Mouse (Mus musculus) stomach, embryonic 15.5 days (tissue): ENCODE measurements at regions not wholly inside any gene's neighbourhood (a gene's known extent, or its start where the extent isn't known, plus 50 kb on each side); places are given as distances from the start of the nearest gene placed in this dataset.

ENCODE experiments used
- ATAC-seq: fragments of 200-750 bp; cut with Nextera tagmentation; 2 replicates; pipeline ENCODE4 v1.8.0; 2017; ENCODE audit warnings: low read depth, moderate number of reproducible peaks, moderate TSS enrichment; ENCODE audit not compliant: insufficient read depth, low FRiP score
- H3K27ac ChIP-seq: fragments of 300-500 bp; sonication (generic); 2 replicates; pipeline ENCODE4 v1.5.1; 2015; ENCODE audit warnings: mild to moderate bottlenecking, inconsistent platforms
- H3K27me3 ChIP-seq: fragments of 300-500 bp; sonication (generic); replicated peaks from 2 replicates; pipeline ENCODE4 v1.6.1; 2015; ENCODE audit warnings: inconsistent platforms
- H3K36me3 ChIP-seq: fragments of 300-500 bp; sonication (generic); 2 replicates; pipeline ENCODE4 v1.6.1; 2015; ENCODE audit warnings: inconsistent platforms
- H3K4me1 ChIP-seq: fragments of 300-500 bp; sonication (generic); 2 replicates; pipeline ENCODE4 v1.6.1; 2015; ENCODE audit warnings: inconsistent platforms
- H3K4me2 ChIP-seq: fragments of 300-500 bp; sonication (generic); 2 replicates; pipeline ENCODE4 v1.6.1; 2015; ENCODE audit warnings: mild to moderate bottlenecking, inconsistent platforms
- H3K4me3 ChIP-seq: fragments of 300-500 bp; sonication (generic); replicated peaks from 2 replicates; pipeline ENCODE4 v1.5.1; 2015; ENCODE audit warnings: inconsistent platforms
- H3K9ac ChIP-seq: fragments of 300-500 bp; sonication (generic); 2 replicates; pipeline ENCODE4 v1.6.1; 2015; ENCODE audit warnings: inconsistent platforms
- H3K9me3 ChIP-seq: fragments of 300-500 bp; sonication (generic); 2 replicates; pipeline ENCODE4 v1.6.1; 2016; ENCODE audit warnings: inconsistent platforms
- WGBS: fragments of 180-500 bp; shearing (Covaris S2); methylation state at CpG from one replicate; pipeline ENCODE4 v1.1.7; 2015; 5-methylcytosine and 5-hydroxymethylcytosine counted together

DNA sequence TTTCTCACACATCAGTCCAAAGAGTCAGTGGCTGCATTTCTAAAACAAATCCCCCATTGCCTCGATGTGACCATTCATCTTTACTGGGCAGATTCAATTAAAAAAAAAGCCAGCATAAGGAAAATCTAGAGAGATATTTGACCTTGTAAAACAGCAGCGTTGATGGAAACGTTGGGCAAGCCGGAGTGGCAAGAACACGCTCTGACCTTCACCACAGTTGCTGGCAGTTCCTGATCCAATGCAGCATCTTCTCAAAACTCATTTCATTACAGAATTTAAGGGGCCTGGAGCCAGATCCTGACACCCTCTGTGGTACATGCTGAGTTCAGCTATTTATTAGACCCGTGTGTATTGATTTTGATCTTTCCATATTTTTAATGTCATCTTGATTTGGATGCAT, 225.7 kb upstream of the Rnd3 start:
- H3K36me3 ChIP-seq = no peaks in the 10 kb centered on the region
- no peaks in the 10 kb centered on the region for H3K9me3 ChIP-seq
- no peak for ATAC-seq
- H3K4me2 ChIP-seq = no peak overlapping the region
- no peak overlapping the region for H3K27ac ChIP-seq
- no peak overlapping the region for H3K9ac ChIP-seq
- WGBS = 86% methylated on average over 6 of the region's 6 CpGs
- no peaks in the 10 kb centered on the region for H3K4me1 ChIP-seq
- no peaks in the 10 kb centered on the region for H3K27me3 ChIP-seq
- H3K4me3 ChIP-seq = no peak overlapping the region

DNA sequence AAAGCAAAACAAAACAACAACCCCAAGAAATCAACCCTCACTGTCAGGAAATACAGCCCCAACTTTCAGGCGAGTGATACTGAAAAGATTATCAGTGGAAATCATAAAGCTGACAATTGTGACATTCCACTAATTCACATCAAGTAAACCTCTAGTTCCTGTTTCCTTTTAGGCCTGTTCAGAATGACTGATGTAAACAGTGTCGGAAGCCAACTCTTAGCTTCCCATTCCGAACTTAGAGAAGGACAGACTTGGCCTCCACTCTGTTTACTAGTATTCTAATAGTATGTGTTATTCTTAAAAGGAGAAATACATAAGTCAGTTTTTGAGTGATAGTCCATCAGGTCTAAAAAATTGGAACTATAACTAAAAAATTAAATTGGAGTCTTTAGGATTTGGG, 223.9 kb upstream of the Rnd3 start:
- Histone ChIP-seq H3K27me3 (no peaks in the 10 kb centered on the region), H3K9ac (no peak overlapping the region), H3K4me1 (no peaks in the 10 kb centered on the region), H3K27ac (no peak overlapping the region), H3K4me2 (no peak overlapping the region), H3K9me3 (no peaks in the 10 kb centered on the region), H3K36me3 (no peaks in the 10 kb centered on the region), H3K4me3 (no peak overlapping the region)
- WGBS = 38% methylated on average over 3 of the region's 3 CpGs
- no peak for ATAC-seq

DNA sequence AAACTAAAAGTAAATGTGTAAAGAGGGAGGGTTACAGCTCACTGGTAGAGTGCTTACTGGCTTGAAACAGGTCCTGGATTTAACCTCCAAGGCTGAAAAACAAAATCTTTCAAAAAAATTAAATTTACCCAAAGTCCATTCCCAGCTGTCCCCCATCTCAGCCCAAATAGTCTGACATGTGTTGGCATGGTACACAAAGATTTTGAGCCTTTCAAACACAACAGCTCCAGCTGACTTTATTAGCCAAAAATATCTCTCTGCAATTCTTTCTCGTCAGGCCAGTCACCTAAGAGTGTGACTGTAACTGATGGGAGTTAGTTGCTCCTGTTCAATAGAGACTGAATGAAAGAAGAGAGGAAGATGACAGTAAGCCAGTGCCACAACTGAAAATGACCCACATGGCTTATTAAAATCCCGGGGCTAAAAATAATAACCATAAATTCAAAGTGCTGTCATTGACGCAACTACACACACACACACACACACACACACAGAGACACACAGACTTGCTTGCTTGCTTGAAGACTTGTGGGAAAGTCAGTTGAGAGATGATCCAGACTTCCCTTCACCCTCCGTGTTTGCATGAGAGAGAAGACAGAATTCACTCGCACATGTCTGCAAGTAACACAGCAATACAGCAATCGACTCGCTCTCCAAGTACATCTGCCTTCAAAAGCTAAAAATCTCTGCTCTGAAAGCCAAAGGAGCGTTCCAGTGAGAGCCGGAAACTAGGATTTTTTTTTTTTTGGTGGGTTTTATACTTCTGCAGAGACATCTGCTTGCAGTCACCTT, 214.1 kb upstream of the Rnd3 start:
- Histone ChIP-seq H3K27me3 (no peaks in the 10 kb centered on the region), H3K4me3 (no peak overlapping the region), H3K9me3 (no peaks in the 10 kb centered on the region), H3K9ac (no peak overlapping the region), H3K4me1 (no peaks in the 10 kb centered on the region), H3K4me2 (no peak overlapping the region), H3K27ac (peak overlapping the region; percentile 54; the same call in 1 of the 2 replicates), H3K36me3 (no peaks in the 10 kb centered on the region)
- peak; percentile 53; the same call in 1 of the 2 replicates for ATAC-seq
- 38% methylated on average over 9 of the region's 9 CpGs for WGBS

DNA sequence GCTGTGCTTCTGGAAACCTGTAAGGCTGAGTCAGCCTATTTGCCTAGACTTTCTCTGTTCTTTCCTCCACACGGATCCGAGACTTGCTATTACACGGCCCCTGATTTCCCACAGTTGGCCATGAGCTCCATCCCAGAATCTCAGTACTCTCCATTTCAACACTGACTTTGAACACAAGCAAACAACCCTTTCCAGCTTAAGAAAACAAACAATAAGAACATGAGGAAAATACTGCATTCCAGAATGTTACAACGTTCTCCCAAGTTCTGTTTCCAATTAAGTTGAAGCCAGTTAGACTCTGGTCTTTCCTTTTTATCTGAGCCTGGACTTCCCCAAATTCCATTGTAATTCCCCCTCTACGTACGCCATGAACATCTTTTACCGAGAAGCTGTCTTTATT, 206.4 kb upstream of the Rnd3 start:
- H3K4me3 ChIP-seq = no peak overlapping the region
- no peak for ATAC-seq
- H3K9me3 ChIP-seq = no peaks in the 10 kb centered on the region
- H3K36me3 ChIP-seq = no peaks in the 10 kb centered on the region
- no peaks in the 10 kb centered on the region for H3K4me1 ChIP-seq
- H3K4me2 ChIP-seq = no peak overlapping the region
- H3K27ac ChIP-seq = no peak overlapping the region
- no peak overlapping the region for H3K9ac ChIP-seq
- no peaks in the 10 kb centered on the region for H3K27me3 ChIP-seq
- 80% methylated on average over 7 of the region's 7 CpGs for WGBS

DNA sequence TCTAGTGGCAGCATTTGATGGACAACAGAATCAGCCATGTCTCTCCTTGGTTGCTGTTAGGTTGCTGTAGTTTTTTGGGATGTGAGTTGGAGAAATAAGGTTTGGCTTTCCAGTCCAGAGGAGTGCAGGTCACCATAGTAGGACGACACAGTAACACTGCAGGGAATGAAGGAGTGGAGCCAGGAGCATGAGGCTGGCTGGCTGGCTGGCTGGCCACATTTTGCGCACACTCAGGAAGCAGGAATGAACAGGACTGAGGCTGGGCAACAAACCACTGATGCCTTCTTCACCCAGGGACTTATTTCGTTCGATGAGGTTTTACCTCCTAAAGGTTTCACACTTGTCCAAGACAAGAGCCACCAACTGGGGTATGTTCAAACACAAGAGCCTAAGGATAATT, 205.9 kb upstream of the Rnd3 start:
- Histone ChIP-seq H3K27me3 (no peaks in the 10 kb centered on the region), H3K27ac (no peak overlapping the region), H3K36me3 (no peaks in the 10 kb centered on the region), H3K9ac (no peak overlapping the region), H3K4me3 (no peak overlapping the region), H3K4me1 (no peaks in the 10 kb centered on the region), H3K4me2 (no peak overlapping the region), H3K9me3 (no peaks in the 10 kb centered on the region)
- ATAC-seq = no peak
- WGBS = 92% methylated on average over 4 of the region's 4 CpGs

DNA sequence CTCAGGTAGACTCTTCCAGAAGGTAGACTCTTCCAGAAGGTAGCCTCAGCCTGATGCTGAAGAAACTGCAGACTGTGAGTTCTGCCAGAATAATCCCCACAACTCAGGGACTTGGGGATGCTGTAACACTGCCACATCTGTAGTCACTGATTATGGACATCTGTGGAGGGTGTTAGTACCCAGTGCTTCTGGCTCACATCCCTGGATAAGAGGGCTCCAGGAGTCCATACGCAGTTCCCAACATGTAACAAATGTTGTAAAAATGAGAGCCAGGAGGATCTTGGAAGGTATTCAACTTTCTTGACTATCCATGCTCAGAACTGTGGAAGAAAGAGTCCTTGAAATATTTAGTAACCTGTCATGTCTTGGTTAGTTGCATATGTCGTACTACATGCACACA, 200.7 kb upstream of the Rnd3 start:
- ATAC-seq = no peak
- 53% methylated on average over 2 of the region's 2 CpGs for WGBS
- H3K4me1 ChIP-seq = no peaks in the 10 kb centered on the region
- no peaks in the 10 kb centered on the region for H3K27me3 ChIP-seq
- no peak overlapping the region for H3K4me2 ChIP-seq
- no peak overlapping the region for H3K4me3 ChIP-seq
- H3K36me3 ChIP-seq = no peaks in the 10 kb centered on the region
- no peaks in the 10 kb centered on the region for H3K9me3 ChIP-seq
- H3K9ac ChIP-seq = no peak overlapping the region
- no peak overlapping the region for H3K27ac ChIP-seq

DNA sequence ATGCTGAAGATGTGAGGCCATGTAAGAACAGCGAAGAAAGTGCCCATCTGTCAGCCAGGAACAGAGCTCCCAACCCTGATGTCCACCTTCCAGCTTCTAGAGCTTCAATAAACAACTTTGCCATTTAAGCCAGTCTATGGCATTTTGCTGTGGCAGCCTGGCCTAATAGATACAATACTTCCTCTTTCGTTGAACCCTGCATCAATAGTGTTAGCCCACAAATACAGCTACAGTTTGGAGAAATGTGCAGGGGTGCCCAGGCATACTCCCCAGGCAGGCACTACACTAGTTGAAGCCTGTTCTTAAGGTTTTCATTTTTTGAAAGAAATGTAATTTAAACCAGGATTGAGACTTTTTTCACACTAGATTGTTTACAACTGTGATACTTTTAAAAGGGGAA, 199.9 kb upstream of the Rnd3 start:
- Histone ChIP-seq H3K27me3 (no peaks in the 10 kb centered on the region), H3K9ac (no peak overlapping the region), H3K36me3 (no peaks in the 10 kb centered on the region), H3K27ac (no peak overlapping the region), H3K4me3 (no peak overlapping the region), H3K9me3 (no peaks in the 10 kb centered on the region), H3K4me2 (no peak overlapping the region), H3K4me1 (no peaks in the 10 kb centered on the region)
- WGBS = 77% methylated on average over 2 of the region's 2 CpGs
- ATAC-seq = no peak

DNA sequence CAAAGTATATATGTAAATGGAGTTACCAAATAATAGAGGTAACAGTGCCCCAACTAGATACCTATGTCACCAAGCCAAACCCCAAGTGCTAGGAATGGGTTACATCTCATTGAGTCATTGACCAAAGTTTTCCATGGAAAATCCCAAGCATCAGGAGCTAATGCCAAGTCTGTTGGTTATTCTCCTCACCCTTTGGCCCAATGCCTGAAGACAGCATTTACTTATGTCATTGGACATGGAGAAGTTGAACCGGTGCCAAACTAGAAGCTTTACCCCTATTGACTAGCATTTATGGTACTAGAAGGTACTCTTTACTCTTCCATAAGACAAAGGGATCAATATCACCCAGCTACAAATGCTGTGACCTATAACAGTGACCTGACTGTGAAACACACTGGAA, 198.2 kb upstream of the Rnd3 start:
- no peaks in the 10 kb centered on the region for H3K4me1 ChIP-seq
- 89% methylated on average over 1 of the region's 1 CpGs for WGBS
- ATAC-seq = no peak
- no peaks in the 10 kb centered on the region for H3K27me3 ChIP-seq
- H3K36me3 ChIP-seq = no peaks in the 10 kb centered on the region
- no peak overlapping the region for H3K4me3 ChIP-seq
- H3K4me2 ChIP-seq = no peak overlapping the region
- H3K9ac ChIP-seq = no peak overlapping the region
- no peaks in the 10 kb centered on the region for H3K9me3 ChIP-seq
- no peak overlapping the region for H3K27ac ChIP-seq

DNA sequence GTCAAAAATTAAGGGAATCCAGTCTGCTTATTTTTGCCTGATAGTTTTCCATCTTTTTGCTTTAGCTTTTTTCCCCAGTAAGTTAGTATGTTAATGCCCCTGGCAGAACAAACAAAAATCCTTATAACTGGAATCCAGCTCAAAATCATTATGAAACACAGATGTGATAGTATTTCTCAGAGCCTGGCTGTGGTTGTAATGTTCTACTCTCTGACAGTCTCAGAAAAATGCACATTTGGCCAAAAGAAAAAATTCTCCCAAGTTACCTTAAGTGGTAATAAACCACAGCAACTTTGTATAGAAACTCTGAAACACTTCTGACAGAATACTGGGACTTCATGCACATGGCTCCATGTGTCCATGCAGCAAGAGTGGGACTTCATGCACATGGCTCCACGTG, 193.5 kb upstream of the Rnd3 start:
- no peaks in the 10 kb centered on the region for H3K27me3 ChIP-seq
- no peak overlapping the region for H3K9ac ChIP-seq
- no peak overlapping the region for H3K4me2 ChIP-seq
- WGBS = 65% methylated on average over 1 of the region's 1 CpGs
- no peak for ATAC-seq
- no peaks in the 10 kb centered on the region for H3K9me3 ChIP-seq
- no peak overlapping the region for H3K27ac ChIP-seq
- no peaks in the 10 kb centered on the region for H3K36me3 ChIP-seq
- H3K4me3 ChIP-seq = no peak overlapping the region
- no peaks in the 10 kb centered on the region for H3K4me1 ChIP-seq

DNA sequence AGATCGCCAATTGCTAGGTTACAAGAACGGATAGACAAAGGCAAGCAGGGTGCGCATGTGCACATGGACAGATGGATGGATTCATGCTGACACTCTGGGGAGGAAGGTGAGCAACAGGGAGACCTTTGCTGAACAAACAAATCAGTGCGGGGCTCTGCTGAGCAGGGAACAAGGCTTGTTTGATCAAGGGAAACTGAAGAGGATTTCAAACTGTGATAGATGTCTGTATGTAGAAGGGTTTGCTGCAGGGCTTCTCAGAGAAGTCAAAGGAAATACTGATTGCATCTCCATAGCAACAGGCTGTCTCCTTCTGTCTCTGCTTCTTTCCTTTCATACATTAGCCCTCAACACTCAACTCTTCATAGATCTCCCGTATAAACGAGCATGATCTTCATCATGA, 185.5 kb upstream of the Rnd3 start:
- Histone ChIP-seq H3K4me3 (no peak overlapping the region), H3K4me2 (no peak overlapping the region), H3K27me3 (no peaks in the 10 kb centered on the region), H3K4me1 (no peaks in the 10 kb centered on the region), H3K27ac (no peak overlapping the region), H3K36me3 (no peaks in the 10 kb centered on the region), H3K9me3 (no peaks in the 10 kb centered on the region), H3K9ac (no peak overlapping the region)
- ATAC-seq = no peak
- WGBS = 51% methylated on average over 6 of the region's 6 CpGs

DNA sequence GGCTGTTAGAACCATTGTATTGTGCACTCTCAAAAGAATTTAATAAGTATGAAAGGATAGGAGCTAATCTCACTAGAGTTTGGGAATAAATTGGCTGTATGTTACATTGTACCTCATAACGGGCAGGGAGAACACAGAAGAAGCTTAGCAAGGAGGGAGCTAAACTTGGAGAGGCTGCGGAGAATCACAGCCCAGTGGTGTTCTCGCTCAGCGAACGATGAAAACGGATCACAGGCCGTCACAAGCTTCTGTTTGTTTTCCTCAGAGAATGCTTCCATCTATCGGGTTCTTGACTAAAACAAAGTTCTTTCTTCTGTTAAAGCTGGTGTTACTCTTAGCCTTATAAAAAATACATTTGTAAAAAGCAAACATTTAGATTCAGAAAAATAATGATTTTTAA, 178.2 kb upstream of the Rnd3 start:
- WGBS = 80% methylated on average over 8 of the region's 8 CpGs
- Histone ChIP-seq H3K36me3 (no peaks in the 10 kb centered on the region), H3K27ac (no peak overlapping the region), H3K4me1 (no peaks in the 10 kb centered on the region), H3K4me2 (no peak overlapping the region), H3K9me3 (no peaks in the 10 kb centered on the region), H3K9ac (no peak overlapping the region), H3K4me3 (no peak overlapping the region), H3K27me3 (no peaks in the 10 kb centered on the region)
- no peak for ATAC-seq

DNA sequence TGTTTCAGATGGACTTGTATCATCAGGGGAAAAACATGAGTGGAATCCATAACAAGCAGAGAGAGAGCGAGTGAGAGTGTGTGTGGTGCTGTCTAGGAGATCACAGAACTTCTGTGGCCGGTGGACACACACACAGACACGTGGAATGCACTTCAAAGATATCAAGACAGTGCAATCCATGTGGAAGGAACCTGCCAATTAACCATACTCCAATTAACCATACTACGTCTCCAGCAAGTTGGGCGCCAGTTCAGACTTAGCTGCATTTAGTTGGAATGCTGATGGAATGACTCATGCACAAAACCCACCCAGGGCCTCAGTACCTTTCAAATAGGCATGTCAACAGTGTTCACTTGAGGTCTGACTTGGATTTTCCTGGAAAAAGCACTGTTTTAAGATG, 172.8 kb upstream of the Rnd3 start:
- Histone ChIP-seq H3K27me3 (no peaks in the 10 kb centered on the region), H3K9me3 (no peaks in the 10 kb centered on the region), H3K27ac (no peak overlapping the region), H3K4me3 (no peak overlapping the region), H3K4me1 (no peaks in the 10 kb centered on the region), H3K4me2 (no peak overlapping the region), H3K9ac (no peak overlapping the region), H3K36me3 (no peaks in the 10 kb centered on the region)
- ATAC-seq = no peak
- WGBS = 75% methylated on average over 5 of the region's 5 CpGs

DNA sequence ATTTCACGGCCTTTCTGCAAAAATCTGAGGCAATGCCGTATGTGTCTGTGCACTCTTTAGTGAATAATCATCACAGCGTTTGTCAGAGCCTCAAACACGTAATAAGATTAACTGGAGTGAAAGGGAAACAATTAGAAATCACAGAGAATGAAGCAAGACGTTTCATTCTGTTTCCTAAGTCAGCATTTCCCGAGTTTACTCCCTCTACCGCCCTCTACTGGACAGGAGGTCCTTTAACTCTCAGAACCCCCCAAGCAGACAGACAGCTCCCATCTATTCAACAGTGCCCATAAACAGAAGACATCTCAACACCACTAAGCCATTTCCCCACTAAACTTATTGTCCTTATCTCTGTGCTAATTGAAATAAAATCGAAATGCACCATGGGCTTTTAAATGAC, 167.5 kb upstream of the Rnd3 start:
- Histone ChIP-seq H3K4me1 (no peaks in the 10 kb centered on the region), H3K4me3 (no peak overlapping the region), H3K36me3 (no peaks in the 10 kb centered on the region), H3K9me3 (no peaks in the 10 kb centered on the region), H3K4me2 (no peak overlapping the region), H3K27ac (no peak overlapping the region), H3K27me3 (no peaks in the 10 kb centered on the region), H3K9ac (no peak overlapping the region)
- no peak for ATAC-seq
- 84% methylated on average over 8 of the region's 8 CpGs for WGBS
